Mouse (Mus musculus) brain, embryonic 18.5 days (tissue): ENCODE measurements around the gene Sorl1.
A peak's percentile ranks its signal among the peaks of the same experiment; 100 is the strongest.

Source experiments
- DNase-seq: peaks from one replicate; pipeline ENCODE4 v3.0.0-alpha.2; 2012; ENCODE audit warnings: low read depth, low spot score

Gene Sorl1

DNA sequence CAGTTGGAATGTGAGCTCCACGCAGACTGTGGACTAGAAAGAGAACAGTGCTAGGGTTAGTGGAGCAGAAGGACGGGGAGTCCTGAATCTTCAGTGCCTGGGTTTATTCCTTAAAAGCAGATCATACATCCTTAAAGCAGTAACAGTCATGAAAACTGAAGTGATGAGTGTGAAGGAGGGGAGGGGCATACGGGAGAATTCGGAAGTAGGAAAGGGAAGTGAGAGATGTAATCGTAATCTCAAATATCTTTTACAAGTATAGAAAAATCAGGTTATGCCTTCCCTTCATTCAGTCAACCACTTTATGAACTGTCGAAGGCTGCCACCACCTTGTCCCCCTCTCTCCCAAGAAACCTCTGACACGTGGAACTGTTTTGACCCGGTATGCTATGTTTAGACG is 165.8 kb downstream of the Sorl1 start:
- no peak for DNase-seq

DNA sequence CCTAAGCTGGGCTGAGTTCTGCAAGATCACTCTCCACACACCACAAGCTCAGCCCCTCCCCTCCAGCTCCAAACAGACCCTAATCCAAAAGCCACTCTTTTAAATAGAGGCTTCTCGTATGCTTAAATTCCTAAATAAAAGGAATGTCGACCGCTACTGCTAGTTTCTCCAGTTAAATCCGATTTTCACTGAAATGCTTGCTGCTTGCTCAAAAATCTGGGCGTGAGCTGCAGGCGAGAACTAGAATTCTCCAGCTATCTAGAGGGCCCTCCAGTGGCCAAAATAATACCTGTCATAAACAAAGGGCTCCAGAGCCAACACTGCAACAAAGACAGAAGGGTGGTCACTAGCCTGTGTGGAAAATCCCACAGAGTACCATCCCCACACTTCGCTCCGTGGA is 170.6 kb downstream of the Sorl1 start:
- DNase-seq: no peak

DNA sequence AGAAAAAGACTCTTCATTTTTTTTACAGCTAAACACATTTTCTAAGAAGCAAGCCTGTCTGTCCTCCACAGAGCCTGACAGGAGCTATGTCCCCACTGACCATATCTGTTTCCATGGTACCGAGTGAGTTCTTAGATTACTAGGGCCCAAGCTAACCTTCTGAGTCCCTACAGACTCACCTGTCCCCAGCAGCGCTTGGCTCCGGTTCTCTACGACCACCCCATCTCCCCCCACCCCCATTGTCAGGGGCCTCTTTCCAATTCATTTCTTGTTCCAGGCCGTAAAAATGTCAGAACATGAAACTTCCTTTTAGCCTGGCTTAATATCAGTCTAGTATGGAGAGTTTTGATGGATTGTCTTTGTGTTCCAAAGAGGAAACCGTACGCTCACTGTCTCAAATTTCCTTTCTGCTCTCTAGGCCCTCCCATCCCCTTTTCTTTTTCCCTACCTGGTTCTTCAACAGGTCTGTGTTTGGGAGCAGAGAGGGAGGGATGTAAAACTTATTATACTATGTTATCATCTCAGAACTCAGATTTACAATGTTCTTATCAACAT is 171.4 kb downstream of the Sorl1 start:
- DNase-seq: no peak

DNA sequence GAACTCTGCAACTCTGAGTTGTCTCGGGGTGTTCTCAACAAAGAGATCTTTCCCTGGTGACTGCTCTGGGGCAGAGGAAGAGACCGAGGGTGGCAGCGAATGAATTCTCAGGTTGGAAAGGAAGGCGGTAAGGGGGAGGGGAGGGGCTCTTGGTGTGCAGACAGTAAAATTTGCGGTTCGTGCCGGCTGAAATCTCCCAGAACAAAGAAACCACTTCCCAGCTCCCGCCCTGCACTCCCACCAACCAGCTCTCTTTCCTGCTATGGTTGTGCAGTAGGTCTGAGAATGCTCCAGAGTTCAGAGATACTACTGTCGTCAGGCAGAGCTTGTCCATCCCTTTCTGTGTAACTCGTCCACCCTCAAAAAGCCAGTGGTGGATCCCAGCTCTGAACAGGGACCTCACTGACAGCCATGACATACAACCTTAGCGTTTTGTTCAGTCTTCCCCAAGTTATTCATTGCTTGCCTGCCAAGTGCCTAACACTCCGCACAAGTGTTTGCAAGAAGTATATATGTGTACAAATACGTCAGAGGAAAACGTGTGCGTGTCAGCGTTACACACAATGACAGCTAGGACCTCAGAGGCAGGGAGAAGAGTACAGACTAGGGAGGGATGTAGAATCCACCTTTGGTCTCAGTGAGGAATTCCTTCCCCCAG is 172.5 kb downstream of the Sorl1 start:
- DNase-seq: no peak

DNA sequence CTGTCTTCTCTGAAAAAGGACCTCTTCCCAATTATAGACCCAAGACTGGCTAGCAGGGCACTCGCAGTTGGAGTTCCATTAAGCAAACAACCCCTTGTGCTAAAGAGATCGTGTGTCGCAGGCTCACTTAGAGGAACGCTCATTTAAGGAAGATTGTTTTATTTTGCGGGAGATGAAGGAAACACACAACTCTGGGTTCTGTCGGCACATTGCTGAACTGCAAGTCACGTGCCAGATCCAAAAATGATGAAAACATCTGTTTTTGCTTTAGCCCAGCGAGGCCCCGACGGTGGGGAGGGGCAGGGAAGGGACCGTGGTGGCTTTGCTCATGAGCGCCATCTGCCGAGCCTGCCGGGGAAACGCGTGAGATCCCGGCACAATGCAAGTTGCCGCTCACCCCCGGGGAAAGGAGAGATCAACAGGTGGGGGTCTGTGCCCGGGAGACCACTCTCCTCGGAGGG is 173.1 kb downstream of the Sorl1 start:
- peak; percentile 88 for DNase-seq

DNA sequence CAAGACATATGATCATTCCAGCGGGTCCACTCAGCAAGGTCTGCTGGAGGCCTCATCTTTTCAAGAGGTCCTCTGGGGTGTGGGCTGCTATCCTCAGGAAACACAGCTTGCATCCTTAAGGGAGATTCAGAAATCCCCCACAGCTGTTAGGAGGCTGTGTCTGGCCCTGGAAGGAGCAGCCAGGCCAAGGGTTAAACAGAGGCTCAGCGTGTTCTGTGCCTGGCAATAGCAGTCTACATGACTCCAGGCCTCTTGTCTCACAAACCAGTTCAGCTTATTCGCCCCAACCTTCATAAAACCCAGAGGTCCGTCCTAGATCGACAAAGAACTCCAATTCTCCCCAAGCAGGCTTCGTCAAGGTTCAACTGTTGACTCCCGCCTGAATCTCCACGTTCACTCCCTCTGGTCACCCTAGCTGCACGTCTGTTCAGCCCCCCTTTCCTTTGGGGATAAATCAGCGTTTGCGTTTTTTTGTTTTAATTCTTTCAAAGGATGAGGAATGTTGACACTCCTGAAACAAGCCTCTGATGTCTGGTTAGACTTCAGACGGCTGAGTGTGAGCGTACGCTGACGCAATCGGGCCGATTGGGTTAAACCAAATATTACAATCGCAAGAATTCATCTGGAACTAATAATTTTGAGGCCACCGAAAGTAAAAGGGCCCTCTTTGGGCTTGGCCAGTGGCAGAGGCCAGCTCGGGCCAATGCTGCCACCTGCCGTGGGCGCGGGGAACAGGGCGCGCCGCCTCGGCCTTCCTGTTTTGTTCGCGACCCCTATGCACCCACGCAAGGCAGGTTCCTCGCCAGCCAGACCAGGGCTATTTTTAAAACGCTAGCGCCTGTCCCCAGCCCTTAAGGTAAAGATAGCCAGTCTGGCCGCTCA is 173.7 kb downstream of the Sorl1 start:
- DNase-seq: no peak

DNA sequence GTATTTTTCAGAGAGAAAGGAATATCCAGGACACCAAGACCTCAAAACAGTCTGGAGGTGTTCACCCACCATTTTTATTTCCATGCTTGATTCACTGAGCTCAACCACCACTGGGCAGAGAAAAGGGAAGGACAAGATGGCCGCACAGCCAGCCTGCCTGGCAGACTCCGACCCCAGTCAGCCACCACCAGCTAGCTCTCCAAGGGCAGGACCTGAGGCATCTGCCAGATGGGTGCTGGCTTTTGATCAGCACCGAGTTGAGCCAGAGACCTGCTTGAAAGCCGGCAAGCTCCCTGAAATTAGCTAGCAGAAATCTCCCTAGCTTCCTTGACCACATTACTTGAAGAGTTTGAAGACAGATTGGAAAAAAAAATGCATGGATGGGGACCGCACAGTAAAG is 174.6 kb downstream of the Sorl1 start:
- no peak for DNase-seq

DNA sequence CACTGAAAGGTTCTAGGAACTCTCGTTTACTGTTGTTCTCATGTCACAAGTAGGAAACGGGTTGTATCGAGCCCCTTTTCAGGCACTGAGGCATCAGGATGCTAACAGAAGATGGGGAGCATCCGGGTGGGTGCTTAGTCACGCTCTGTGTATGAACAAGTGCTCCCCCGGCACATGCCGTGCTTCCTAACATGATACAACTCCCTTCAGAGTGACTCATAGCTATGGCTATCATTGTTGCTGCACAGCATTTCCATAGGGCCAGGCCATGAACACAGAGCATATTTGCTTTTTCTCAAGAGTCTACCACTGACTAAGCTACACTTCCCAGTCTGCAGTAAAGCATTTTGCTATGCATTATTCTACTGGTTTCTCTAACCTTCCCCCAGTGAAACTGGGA is 179.1 kb downstream of the Sorl1 start:
- DNase-seq: no peak

DNA sequence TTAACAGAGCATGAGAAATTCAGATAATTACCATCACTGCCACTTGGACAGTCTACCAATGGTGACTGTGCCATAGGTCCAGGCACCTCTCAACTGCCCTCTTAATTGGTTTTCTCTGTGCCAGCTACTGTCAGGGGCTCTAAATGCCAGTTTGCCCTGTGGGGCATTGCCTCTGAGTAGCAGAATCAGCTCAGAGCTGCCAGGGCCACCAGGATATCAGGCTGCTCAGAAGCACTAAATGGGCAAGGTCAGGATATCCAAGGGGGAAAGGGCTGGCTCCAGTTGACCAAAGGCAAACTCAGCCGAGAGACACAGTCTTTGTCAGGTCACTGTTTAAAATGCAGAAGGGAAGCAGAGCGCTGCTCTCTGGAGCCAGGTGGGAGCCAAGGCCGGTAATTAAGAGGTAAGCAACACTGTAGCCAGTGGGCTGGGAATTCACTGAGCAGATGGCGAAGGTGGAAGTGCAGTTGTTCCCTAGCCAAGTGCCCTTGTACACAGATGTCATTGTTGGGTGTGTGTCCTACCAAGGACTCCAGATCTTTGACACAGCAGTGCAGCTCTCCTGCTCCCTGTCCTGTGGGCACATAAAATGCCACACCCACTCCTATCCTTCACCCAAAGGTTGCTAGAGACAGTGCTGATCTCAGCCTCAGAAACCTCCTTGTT is 181.0 kb downstream of the Sorl1 start:
- no peak for DNase-seq

DNA sequence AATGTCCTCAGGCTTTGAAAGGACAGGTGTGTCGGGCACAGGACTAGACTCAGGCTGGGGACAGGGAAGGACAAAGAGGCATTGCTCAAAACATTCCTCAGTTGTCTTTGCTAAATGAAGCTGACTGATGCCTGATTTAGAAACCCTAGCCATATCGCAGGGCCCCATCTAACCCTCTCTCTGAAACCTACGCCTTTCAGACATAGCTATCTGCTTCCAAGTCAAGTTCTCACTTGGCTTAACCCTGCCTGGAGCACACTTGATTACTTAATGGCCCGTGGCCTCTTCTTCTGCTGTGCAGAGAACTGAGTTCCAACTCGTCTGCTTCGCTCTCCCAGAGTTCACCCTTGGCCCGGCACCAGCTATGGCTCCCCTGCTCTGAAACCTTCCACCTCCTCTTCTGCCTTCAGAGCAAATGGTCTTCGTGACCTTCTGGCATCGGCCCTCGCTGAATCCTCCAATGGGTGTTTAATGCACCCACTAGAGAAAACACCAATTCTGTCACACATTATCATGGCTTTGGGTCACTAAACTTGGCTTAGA is 183.7 kb downstream of the Sorl1 start:
- DNase-seq: no peak

DNA sequence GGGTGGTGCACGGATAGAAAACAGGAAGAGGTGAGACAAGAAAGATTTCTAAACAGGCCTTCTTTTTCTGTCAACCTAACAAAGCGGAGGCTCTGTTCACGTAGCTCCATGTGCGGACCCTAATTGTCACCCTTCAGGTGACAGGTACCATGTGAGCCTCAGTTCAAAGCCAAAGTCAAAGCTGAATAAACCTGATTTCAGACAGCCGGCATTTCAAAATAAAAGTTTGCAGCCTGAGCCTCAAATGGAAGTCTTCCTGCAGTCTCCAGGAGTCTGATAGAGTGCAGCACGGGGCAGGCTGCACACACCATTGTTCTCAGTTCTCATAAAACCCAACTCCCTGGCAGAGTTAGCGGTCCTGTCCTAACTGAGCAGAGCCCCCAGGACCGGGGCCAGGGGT is 185.6 kb downstream of the Sorl1 start:
- no peak for DNase-seq

DNA sequence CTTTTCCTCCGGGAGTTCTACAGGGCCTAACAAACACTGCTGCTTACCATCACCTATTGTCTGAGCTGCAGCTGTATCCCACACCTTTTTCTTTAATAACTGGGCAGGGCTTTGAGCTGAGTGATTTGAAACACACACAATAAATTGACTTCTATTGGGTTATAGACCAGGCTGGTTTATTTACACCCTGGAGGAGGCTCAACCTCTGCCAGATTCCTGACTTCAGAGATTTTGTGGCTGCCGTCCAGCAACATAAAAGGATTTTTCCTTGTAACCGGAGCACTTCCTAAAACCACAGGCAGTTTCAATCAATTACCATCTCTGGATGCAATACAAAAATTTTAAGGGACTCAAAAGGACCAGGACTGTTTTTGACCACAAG is 186.1 kb downstream of the Sorl1 start:
- DNase-seq: no peak

DNA sequence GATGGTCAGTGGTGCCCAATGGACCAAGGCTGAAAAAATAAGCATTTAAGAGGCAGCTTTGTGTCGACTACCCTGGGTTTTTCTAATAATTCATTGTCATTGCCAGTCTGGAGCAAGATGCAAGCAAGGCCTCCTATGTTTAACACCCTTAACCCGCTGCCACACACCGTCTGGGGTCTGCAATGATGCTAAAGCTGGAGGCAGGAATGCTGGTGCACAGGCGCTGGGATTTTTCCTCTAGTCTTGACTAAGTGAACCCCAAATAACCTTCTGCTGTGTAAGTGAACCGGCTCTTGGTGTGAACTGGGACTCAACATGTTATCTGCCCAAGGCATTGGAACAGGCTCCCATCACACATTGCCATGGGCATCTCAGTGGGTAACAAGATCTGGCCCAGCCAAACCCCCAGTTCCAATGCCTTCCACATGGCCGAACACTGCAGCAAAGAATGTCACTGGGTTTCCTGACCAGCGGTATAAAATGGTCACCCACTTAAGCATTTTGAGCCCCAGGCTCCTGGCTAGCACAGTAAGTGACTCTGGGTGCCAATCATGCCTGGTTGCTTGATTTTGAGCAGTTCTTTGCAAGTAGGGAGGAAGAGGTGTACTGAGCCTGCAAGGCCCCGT is 186.6 kb downstream of the Sorl1 start:
- no peak for DNase-seq

DNA sequence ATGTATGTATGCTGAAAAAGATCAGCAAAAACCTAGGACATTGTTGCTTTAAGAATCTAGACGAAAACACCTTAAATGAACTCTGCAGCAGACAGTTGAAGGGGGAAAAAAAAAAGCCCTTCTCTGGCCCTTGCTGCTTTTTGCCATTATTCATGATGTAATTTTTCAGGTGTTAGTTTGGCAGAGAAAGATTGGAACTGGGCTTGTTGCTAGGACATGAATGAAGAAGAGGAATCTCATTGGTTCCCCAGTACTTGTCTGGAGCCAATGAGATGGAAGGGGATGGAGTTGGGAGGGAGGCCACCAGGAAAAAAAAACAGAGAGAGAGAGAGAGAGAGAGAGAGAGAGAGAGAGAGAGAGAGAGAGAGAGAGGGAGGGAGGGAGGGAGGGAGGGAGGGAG is 187.5 kb downstream of the Sorl1 start:
- DNase-seq: peak; percentile 84

DNA sequence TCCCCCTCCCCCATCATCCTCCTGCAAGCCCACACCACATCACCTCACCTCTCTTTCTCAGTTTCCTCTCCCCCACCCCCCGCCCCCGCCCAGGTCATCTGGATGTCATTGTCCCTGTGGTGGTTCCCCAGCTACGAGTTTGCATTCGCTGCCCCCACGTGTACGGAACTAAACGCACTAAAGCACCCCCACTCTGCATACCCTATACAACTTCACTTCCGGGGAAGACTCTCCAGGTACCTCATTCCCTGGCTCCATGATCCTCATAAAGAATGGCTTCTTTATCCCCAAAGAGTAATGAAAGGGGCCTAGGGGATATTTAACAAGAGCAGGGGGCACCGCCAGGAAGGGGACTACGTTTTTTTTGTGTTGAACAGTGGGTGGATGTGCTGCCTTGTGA is 188.1 kb downstream of the Sorl1 start:
- no peak for DNase-seq

DNA sequence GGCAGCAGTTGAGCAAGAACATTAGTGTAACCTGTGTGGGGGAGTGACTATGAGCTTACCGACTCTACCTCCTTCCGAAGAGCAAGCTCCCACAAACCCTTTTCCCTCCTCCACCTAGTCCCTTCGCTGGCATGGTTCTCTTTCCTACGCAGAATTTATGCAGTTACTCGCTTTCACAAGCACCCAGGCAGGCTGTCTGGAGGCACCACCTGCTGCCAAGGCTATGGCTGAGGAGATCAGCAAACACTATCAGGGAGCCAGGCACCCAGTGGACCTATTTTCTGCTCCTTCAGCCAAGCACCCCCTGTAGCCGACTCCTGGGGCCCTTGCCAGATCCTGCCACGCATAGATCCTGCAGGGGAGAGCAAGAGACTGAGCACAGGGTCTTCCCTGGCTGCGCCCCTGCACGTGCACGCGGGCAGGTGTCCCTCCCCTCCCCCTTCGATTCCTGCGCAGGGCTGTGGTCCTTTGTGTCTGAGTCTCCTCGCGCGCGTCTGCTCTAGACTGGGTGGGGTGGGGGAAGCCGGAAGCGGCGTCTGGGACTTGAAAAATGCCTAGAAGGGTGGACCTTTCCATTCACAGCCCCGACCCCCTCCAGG is 188.6 kb downstream of the Sorl1 start:
- no peak for DNase-seq

DNA sequence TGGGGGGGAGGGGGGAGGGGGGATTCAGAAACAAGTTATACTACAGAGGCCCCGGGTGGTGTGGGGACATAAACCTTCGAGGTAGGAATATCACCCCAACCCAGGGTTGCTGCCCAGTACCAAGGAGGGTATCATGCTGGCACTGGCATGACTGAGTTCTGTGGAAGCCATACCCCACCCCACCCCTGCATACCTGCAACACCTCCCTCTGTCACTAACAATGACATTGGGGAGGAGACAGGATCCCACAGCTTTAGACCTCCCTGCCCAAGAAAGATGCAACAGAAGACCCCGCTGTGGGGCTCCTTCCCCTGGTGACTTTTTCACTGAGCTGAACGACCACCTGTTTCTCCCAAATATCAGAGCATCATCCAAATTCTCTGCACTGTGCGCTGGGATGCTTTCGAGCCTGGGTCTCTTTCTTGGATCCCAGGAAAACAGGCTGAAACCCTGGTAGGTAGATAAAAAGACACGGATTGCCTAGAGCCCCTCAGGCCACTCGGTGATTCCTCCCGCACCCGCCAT is 189.2 kb downstream of the Sorl1 start:
- no peak for DNase-seq

DNA sequence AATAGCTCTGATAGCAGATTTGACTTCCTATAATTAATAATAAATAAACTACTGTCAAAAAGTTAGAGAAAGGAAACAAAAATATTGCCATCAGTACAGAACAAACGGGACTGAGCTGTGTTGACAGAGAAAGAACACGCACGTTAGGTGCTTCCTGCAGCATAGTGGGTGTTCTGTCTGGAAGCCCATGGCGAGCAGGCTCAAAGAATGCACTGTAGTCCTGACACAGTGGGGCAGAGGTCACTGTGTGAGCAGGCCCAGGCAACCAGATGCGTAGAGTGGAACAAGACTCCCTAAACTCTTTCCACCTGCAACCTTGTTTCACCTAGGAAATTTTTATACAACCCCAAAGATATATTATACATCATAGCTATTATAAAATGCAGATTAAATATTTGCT is 194.1 kb downstream of the Sorl1 start:
- no peak for DNase-seq

DNA sequence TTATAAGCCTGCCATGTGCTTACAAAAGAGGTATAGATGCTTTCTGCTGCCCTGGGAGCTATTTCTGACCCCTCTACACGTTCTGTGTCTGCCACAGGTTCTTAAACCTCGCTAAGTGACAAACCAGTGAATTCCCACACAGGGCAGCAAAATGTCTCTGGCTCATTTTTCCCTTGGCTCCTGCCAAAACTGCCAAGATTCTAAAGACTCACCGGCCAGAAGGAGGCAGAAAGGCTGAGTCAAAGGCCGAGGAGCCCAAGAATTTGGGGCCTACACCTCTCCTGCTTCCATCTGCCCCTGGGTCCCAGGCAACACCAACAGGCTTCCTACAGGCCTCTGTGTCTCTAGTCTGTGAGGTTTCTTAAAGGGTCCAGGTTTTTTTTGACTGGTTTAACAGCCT is 198.4 kb downstream of the Sorl1 start:
- no peak for DNase-seq

DNA sequence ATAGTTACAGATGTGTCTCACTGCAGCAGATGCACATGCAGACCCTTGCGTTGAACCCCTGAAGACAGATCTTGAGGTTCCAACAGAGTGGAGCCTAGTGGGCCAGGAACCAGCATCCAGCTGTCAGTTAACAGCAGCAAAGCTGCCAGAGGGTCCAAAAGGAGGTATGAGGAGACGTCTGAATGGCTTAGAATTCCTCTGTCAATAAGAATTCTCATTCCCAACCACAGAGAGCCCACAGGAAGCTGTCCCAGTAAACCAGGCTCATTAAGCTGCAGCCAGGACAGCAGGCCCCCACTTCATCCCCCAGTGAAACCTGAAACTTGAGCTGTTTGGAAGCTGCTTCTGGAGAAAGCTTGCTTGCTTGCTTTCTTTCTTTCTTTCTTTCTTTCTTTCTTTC is 200.0 kb downstream of the Sorl1 start:
- DNase-seq: no peak

DNA sequence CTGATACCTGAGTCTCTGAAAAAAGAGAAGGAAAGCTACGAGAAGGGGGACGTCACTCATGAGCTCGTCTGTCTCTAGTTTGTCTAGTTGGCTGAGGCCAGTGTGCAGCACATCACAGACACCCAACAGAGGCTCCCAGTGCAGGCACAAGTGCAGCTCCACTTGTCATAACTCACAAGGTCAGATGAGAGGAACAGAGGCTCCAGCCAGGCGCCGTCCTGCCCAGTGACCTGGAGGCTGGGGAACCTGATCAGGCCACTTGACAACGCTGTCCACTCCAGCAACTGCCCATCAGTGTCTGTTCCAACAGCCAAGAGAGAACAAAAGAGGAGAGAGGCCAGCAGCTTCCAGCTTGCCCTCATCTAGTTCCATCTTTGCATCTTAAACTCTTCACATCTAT is 201.7 kb downstream of the Sorl1 start:
- DNase-seq: no peak
